Mouse (Mus musculus): ENCODE data around the gene Fbxo11.

- TF ChIP-seq POLR2A (IDR thresholded peaks at IDR 0.05; ENCODE audit: low read depth, low read length), result no peak
- peak; percentile 41 for TF ChIP-seq CTCF (conservative IDR thresholded peaks at IDR 0.05; ENCODE audit: insufficient read depth, insufficient read length, low read depth, low read length)
These were observed 2.3 kb upstream of the Fbxo11 start for GRCm38 (mm10) chr17:88067202-88067901.
